Mouse (Mus musculus) CH12.LX (cell line): ENCODE measurements at regions not wholly inside any gene's neighbourhood (a gene's known extent, or its start where the extent isn't known, plus 50 kb on each side); places are given as distances from the start of the nearest gene placed in this dataset.

Experiments
- DNase-seq: peaks from one replicate; pipeline ENCODE4 v3.0.0-alpha.2; 2013; ENCODE audit errors: extremely low read depth
- H3K27ac ChIP-seq: 2 replicates; pipeline ENCODE4 v1.5.1; 2012; ENCODE audit warnings: low read depth, mild to moderate bottlenecking, control low read depth, moderate library complexity; ENCODE audit not compliant: insufficient read depth
- H3K27me3 ChIP-seq: replicated peaks from 2 replicates; pipeline ENCODE3; 2012; ENCODE audit warnings: inconsistent platforms
- H3K36me3 ChIP-seq, 2 experiments: replicated peaks in 1 of 2; 2 replicates each; pipeline versions ENCODE3 to v1.6.1; 2012; ENCODE audit warnings: inconsistent platforms in 1 of 2, low read length in 1 of 2, mild to moderate bottlenecking in 1 of 2, mixed read lengths in 1 of 2, moderate library complexity in 1 of 2; ENCODE audit not compliant: control insufficient read depth in 1 of 2, insufficient read depth in 1 of 2
- H3K4me1 ChIP-seq, 2 experiments: 2 replicates each; pipeline ENCODE4 v1.6.1; 2012; ENCODE audit warnings: inconsistent platforms in 1 of 2, moderate library complexity in 1 of 2; ENCODE audit not compliant: insufficient read depth in 2 of 2, control insufficient read depth in 1 of 2
- H3K4me2 ChIP-seq: 2 replicates; pipeline ENCODE4 v1.6.1; 2012; ENCODE audit warnings: low read depth, mild to moderate bottlenecking, control low read depth; ENCODE audit not compliant: poor library complexity, insufficient read depth, severe bottlenecking
- H3K4me3 ChIP-seq, 3 experiments: fragments of 150-350 bp in 1 of 3; sonication (generic) in 1 of 3; replicated peaks in 1 of 3; 2 replicates each; pipeline versions ENCODE3 to v1.5.1; 2011 to 2012; ENCODE audit warnings: low read depth in 2 of 3, low read length in 2 of 3, mild to moderate bottlenecking in 2 of 3, moderate library complexity in 2 of 3, control low read depth in 1 of 3, improper control_type of control experiment in 1 of 3, inconsistent platforms in 1 of 3, mixed read lengths in 1 of 3; ENCODE audit not compliant: poor library complexity in 1 of 3
- H3K79me2 ChIP-seq: replicated peaks from 2 replicates; pipeline ENCODE4 v1.6.1; 2012; ENCODE audit warnings: mild to moderate bottlenecking, moderate library complexity; ENCODE audit not compliant: control insufficient read depth, poor library complexity, insufficient read depth, severe bottlenecking; ENCODE audit errors: extremely low read depth
- H3K9ac ChIP-seq: 2 replicates; pipeline ENCODE4 v1.6.1; 2012; ENCODE audit warnings: low read depth, mild to moderate bottlenecking, control low read depth, moderate library complexity; ENCODE audit not compliant: insufficient read depth
- H3K9me3 ChIP-seq: replicated peaks from 2 replicates; pipeline ENCODE3; 2012; ENCODE audit warnings: low read length, inconsistent platforms, mixed read lengths
- CHD1 ChIP-seq: IDR thresholded peaks from 2 replicates; pipeline ENCODE4 v1.6.1; 2012; ENCODE audit warnings: low read depth, low read length, improper control_type of control experiment, inconsistent platforms
- CTCF ChIP-seq, 2 experiments: IDR thresholded peaks in 1 of 2; conservative IDR thresholded peaks in 1 of 2; 2 replicates each; pipeline ENCODE4 v1.5.1; 2011 to 2012; ENCODE audit warnings: low read depth in 2 of 2, low read length in 2 of 2, improper control_type of control experiment in 1 of 2, inconsistent platforms in 1 of 2, mild to moderate bottlenecking in 1 of 2, moderate library complexity in 1 of 2
- ELF1 ChIP-seq: IDR thresholded peaks from 2 replicates; pipeline ENCODE4 v1.6.1; 2014; ENCODE audit warnings: low read depth, mild to moderate bottlenecking, inconsistent platforms, low read length, improper control_type of control experiment
- ETS1 ChIP-seq: conservative IDR thresholded peaks from 2 replicates; pipeline ENCODE4 v1.6.1; 2012; ENCODE audit warnings: low read depth, mild to moderate bottlenecking, inconsistent platforms, low read length, improper control_type of control experiment, moderate library complexity
- IRF4 ChIP-seq: IDR thresholded peaks from 2 replicates; pipeline ENCODE4 v1.6.1; 2014; ENCODE audit warnings: low read depth, mild to moderate bottlenecking, inconsistent platforms, low read length, improper control_type of control experiment
- JUND ChIP-seq: conservative IDR thresholded peaks from 2 replicates; pipeline ENCODE4 v1.6.1; 2011; ENCODE audit warnings: low read depth, low read length, improper control_type of control experiment
- KAT2A ChIP-seq: IDR thresholded peaks from 2 replicates; pipeline ENCODE4 v1.6.1; 2012; ENCODE audit warnings: low read length, improper control_type of control experiment, inconsistent platforms; ENCODE audit not compliant: insufficient replicate concordance
- MAFK ChIP-seq: IDR thresholded peaks from 2 replicates; pipeline ENCODE4 v1.6.1; 2011; ENCODE audit warnings: low read length, improper control_type of control experiment; ENCODE audit not compliant: insufficient replicate concordance
- MAX ChIP-seq: IDR thresholded peaks from 2 replicates; pipeline ENCODE4 v1.6.1; 2011; ENCODE audit warnings: low read length, improper control_type of control experiment
- MAZ ChIP-seq: IDR thresholded peaks from 2 replicates; pipeline ENCODE4 v1.6.1; 2012; ENCODE audit warnings: low read depth, mild to moderate bottlenecking, inconsistent platforms, low read length, improper control_type of control experiment, moderate library complexity
- MXI1 ChIP-seq: IDR thresholded peaks from 2 replicates; pipeline ENCODE4 v1.6.1; 2011; ENCODE audit warnings: mild to moderate bottlenecking, low read depth, low read length, improper control_type of control experiment
- MYC ChIP-seq: IDR thresholded peaks from 2 replicates; pipeline ENCODE4 v1.6.1; 2011; ENCODE audit warnings: low read depth, mild to moderate bottlenecking, improper control_type of control experiment, low read length
- POLR2A ChIP-seq: IDR thresholded peaks from 2 replicates; pipeline ENCODE4 v1.6.1; 2011; ENCODE audit warnings: low read depth, mild to moderate bottlenecking, improper control_type of control experiment, low read length
- POLR2AphosphoS2 ChIP-seq: IDR thresholded peaks from 2 replicates; pipeline ENCODE4 v1.6.1; 2011; ENCODE audit warnings: low read depth, low read length, improper control_type of control experiment
- RAD21 ChIP-seq: IDR thresholded peaks from 2 replicates; pipeline ENCODE4 v1.6.1; 2011; ENCODE audit warnings: low read depth, mild to moderate bottlenecking, low read length, improper control_type of control experiment, moderate library complexity
- RCOR1 ChIP-seq: conservative IDR thresholded peaks from 2 replicates; pipeline ENCODE4 v1.6.1; 2012; ENCODE audit warnings: low read depth, mild to moderate bottlenecking, inconsistent platforms, low read length, improper control_type of control experiment
- SIN3A ChIP-seq: IDR thresholded peaks from 2 replicates; pipeline ENCODE4 v1.6.1; 2012; ENCODE audit warnings: low read length, improper control_type of control experiment, inconsistent platforms
- TCF12 ChIP-seq: IDR thresholded peaks from 2 replicates; pipeline ENCODE4 v1.6.1; 2014; ENCODE audit warnings: low read depth, mild to moderate bottlenecking, inconsistent platforms, low read length, improper control_type of control experiment
- UBTF ChIP-seq: IDR thresholded peaks from 2 replicates; pipeline ENCODE4 v1.6.1; 2012; ENCODE audit warnings: low read depth, mild to moderate bottlenecking, inconsistent platforms, low read length, improper control_type of control experiment, moderate library complexity
- USF1 ChIP-seq: IDR thresholded peaks from 2 replicates; pipeline ENCODE4 v1.6.1; 2014; ENCODE audit warnings: low read depth, mild to moderate bottlenecking, inconsistent platforms, low read length, improper control_type of control experiment
- ZC3H11A ChIP-seq: IDR thresholded peaks from 2 replicates; pipeline ENCODE4 v1.6.1; 2012; ENCODE audit warnings: low read depth, mild to moderate bottlenecking, inconsistent platforms, low read length, improper control_type of control experiment
- ZKSCAN1 ChIP-seq: IDR thresholded peaks from 2 replicates; pipeline ENCODE4 v1.6.1; 2012; ENCODE audit warnings: low read depth, inconsistent platforms, low read length, improper control_type of control experiment, borderline replicate concordance
- ZNF384 ChIP-seq: IDR thresholded peaks from 2 replicates; pipeline ENCODE4 v1.6.1; 2012; ENCODE audit warnings: low read depth, low read length, improper control_type of control experiment, inconsistent platforms
- dilution Hi-C: fragments of 300-500 bp; cut with MboI; formaldehyde crosslinking; loops from 2 replicates; pipeline ENCODE4 v1.14.3; 2020; ENCODE audit warnings: low sequenced_read_pairs; ENCODE audit not compliant: extremely low pct_unique_long_range_greater_than_20kb, extremely low pct_ligation_motif_present
- in situ Hi-C: fragments of 300-500 bp; cut with MboI; formaldehyde crosslinking; loops from 3 replicates; pipeline ENCODE4 v1.14.3; 2019; ENCODE audit warnings: low sequenced_read_pairs, low pct_ligation_motif_present, low pct_unique_long_range_greater_than_20kb, mixed read lengths

DNA sequence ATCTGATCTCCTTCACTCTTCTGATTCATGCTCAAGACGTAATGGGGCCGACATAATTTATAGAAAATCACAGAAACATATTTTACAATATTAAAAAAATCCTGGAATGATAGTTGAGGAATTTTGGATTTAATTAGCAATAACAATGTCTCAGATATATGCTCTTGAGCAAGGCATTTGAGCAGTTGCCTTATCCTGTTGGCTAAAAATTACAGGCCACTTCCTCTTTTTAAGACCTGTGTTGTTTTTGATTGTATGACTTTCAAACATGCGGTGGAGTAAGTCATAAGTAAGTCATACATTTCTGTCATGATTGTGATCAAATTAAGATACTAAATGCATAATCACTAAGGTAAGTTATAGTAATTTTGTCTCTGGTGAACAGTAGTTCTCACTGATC is 387.5 kb downstream of the Nxph1 start:
- no peak overlapping the region for H3K4me2 ChIP-seq
- no peaks in the 10 kb centered on the region for H3K79me2 ChIP-seq
- H3K4me1 ChIP-seq = no peaks in the 10 kb centered on the region
- in situ Hi-C loops = no loop called here
- no peak overlapping the region for H3K4me3 ChIP-seq
- TF ChIP-seq ELF1 (no peak), MAX (no peak), ZKSCAN1 (no peak), ZNF384 (no peak), POLR2A (no peak), ZC3H11A (no peak), POLR2AphosphoS2 (no peak), MAFK (no peak), IRF4 (no peak), MYC (no peak), KAT2A (no peak), USF1 (no peak), JUND (no peak), SIN3A (no peak), CHD1 (no peak), MXI1 (no peak), MAZ (no peak)
- no peak overlapping the region for H3K9ac ChIP-seq
- peak; percentile 1 for DNase-seq
- no peaks in the 10 kb centered on the region for H3K9me3 ChIP-seq
- no peaks in the 10 kb centered on the region for H3K36me3 ChIP-seq
- dilution Hi-C loops = no loop called here
- H3K27ac ChIP-seq = no peak overlapping the region
- no peaks in the 10 kb centered on the region for H3K27me3 ChIP-seq

DNA sequence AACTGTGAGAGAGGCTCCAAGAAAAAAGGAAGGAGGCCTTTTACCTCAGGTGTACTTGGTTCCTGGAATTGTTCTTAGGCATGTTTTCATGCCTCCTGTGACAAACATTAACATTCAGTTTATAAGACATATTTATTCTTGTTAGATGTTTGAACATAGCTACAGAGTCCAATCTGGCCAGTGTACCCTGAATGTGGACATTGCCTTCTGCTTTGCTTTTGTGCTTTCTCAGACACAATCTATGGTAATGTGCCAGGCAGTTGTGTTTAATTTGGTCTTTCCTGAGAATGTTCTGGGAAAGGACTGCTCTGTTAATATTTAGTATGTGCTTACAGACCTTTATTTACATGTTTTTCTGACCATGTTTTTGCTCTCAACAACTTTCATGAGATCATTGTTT is 436.0 kb downstream of the Nxph1 start:
- no peaks in the 10 kb centered on the region for H3K36me3 ChIP-seq
- no peak overlapping the region for H3K4me2 ChIP-seq
- no peaks in the 10 kb centered on the region for H3K27me3 ChIP-seq
- H3K79me2 ChIP-seq = no peaks in the 10 kb centered on the region
- H3K4me3 ChIP-seq = no peak overlapping the region
- dilution Hi-C loops (no loop called here), in situ Hi-C loops (no loop called here)
- no peak overlapping the region for H3K9ac ChIP-seq
- peaks cover 0 to 8% of the 10 kb centered on the region in 2 experiments; a peak in 1 of 4 replicates for H3K4me1 ChIP-seq
- DNase-seq = no peak
- no peaks in the 10 kb centered on the region for H3K9me3 ChIP-seq
- no peak overlapping the region for H3K27ac ChIP-seq
- no peak for TF ChIP-seq TCF12
- TF ChIP-seq RAD21 = no peak
- TF ChIP-seq CHD1 = no peak
- TF ChIP-seq ETS1 = no peak
- TF ChIP-seq KAT2A = no peak
- TF ChIP-seq CTCF (conservative IDR thresholded peaks at IDR 0.05 in 1 of 2, IDR thresholded peaks at IDR 0.05 in 1 of 2; ENCODE audit: low read depth in 2 of 2, low read length in 2 of 2) = no peak
- TF ChIP-seq UBTF = no peak
- TF ChIP-seq RCOR1 = no peak
- TF ChIP-seq ZKSCAN1 = no peak
- TF ChIP-seq, all 38 proteins: peak for 0
